Mouse (Mus musculus) embryonic facial prominence, embryonic 11.5 days (tissue): ENCODE measurements around the gene Il12b. TPM values are rescaled to one million over a fixed set of nuclear protein-coding genes. Genes with fewer than 3 reads are reported as not detected.

Experiments used
- ATAC-seq: fragments of 200-750 bp; cut with Nextera tagmentation; replicated peaks from 2 replicates; pipeline ENCODE4 v1.8.0; 2017; ENCODE audit warnings: low read depth; ENCODE audit not compliant: insufficient number of reproducible peaks, low FRiP score, low TSS enrichment
- DNase-seq: peaks from one replicate; pipeline ENCODE4 v3.0.0-alpha.2; 2015; ENCODE audit warnings: low spot score
- H3K27ac ChIP-seq: fragments of 300-500 bp; sonication (generic); replicated peaks from 2 replicates; pipeline ENCODE4 v1.5.1; 2014; ENCODE audit warnings: mild to moderate bottlenecking, low read depth, low read length, control low read depth
- H3K27me3 ChIP-seq: fragments of 300-500 bp; sonication (generic); 2 replicates; pipeline ENCODE4 v1.6.1; 2014; ENCODE audit warnings: mild to moderate bottlenecking, low read length, moderate library complexity, mixed read lengths; ENCODE audit not compliant: control insufficient read depth, insufficient read depth
- H3K36me3 ChIP-seq: fragments of 300-500 bp; sonication (generic); replicated peaks from 2 replicates; pipeline ENCODE4 v1.6.1; 2014; ENCODE audit warnings: low read depth, mild to moderate bottlenecking, low read length, moderate library complexity, mixed read lengths; ENCODE audit not compliant: control insufficient read depth, insufficient read depth
- H3K4me1 ChIP-seq: fragments of 300-500 bp; sonication (generic); 2 replicates; pipeline ENCODE4 v1.6.1; 2014; ENCODE audit warnings: low read length, mixed read lengths; ENCODE audit not compliant: control insufficient read depth, insufficient read depth
- H3K4me2 ChIP-seq: fragments of 300-500 bp; sonication (generic); 2 replicates; pipeline ENCODE4 v1.6.1; 2014; ENCODE audit warnings: low read depth, mild to moderate bottlenecking, control low read depth, low read length, moderate library complexity
- H3K4me3 ChIP-seq: fragments of 300-500 bp; sonication (generic); 2 replicates; pipeline ENCODE4 v1.5.1; 2014; ENCODE audit warnings: low read depth, low read length, control low read depth
- H3K9ac ChIP-seq: fragments of 300-500 bp; sonication (generic); replicated peaks from 2 replicates; pipeline ENCODE4 v1.6.1; 2014; ENCODE audit warnings: mild to moderate bottlenecking, control low read depth, low read length
- H3K9me3 ChIP-seq: fragments of 300-500 bp; sonication (generic); replicated peaks from 2 replicates; pipeline ENCODE4 v1.6.1; 2016; ENCODE audit warnings: mild to moderate bottlenecking, low read length, inconsistent platforms, mixed read lengths; ENCODE audit not compliant: control insufficient read depth
- WGBS: fragments of 180-500 bp; shearing (Covaris S2); extraction: QIAGEN DNeasy Blood & Tissue Kit; methylation state at CpG from one replicate; pipeline ENCODE4 v1.1.7; 2014; 5-methylcytosine and 5-hydroxymethylcytosine counted together
- polyA plus RNA-seq: library from polyadenylated mRNA; unstranded; fragments of >200 nt; fragmentation: Nextera tagmentation; extraction: Ambion mirVana; gene quantifications from 2 replicates; pipeline ENCODE4 v1.2.1, GENCODE M21; 2014

Gene Il12b
- polyA plus RNA-seq, 1 experiment from 2014 or later: not detected

GRCm38 (mm10) chr11:44401635-44402548 is 2.0 kb downstream of the Il12b start:
- DNase-seq: no peak
- 67% methylated on average over 5 of the region's 5 CpGs for WGBS
- Histone ChIP-seq H3K4me2 (no peak overlapping the region), H3K4me3 (no peak overlapping the region), H3K9me3 (no peaks in the 10 kb centered on the region), H3K27me3 (no peaks in the 10 kb centered on the region), H3K27ac (no peak overlapping the region), H3K4me1 (no peaks in the 10 kb centered on the region), H3K9ac (no peak overlapping the region), H3K36me3 (no peaks in the 10 kb centered on the region)
- ATAC-seq: no peak

GRCm38 (mm10) chr11:44405113-44405512 is 5.2 kb downstream of the Il12b start:
- H3K4me1 ChIP-seq: no peaks in the 10 kb centered on the region
- no peaks in the 10 kb centered on the region for H3K36me3 ChIP-seq
- ATAC-seq (no peak), DNase-seq (no peak)
- H3K27ac ChIP-seq: no peak overlapping the region
- no peaks in the 10 kb centered on the region for H3K9me3 ChIP-seq
- H3K9ac ChIP-seq: no peak overlapping the region
- H3K4me2 ChIP-seq: no peak overlapping the region
- no peak overlapping the region for H3K4me3 ChIP-seq
- WGBS: 90% methylated on average over 4 of the region's 4 CpGs
- no peaks in the 10 kb centered on the region for H3K27me3 ChIP-seq

- no peak for ATAC-seq
- Histone ChIP-seq H3K27me3 (no peaks in the 10 kb centered on the region), H3K4me1 (no peaks in the 10 kb centered on the region), H3K9me3 (no peaks in the 10 kb centered on the region), H3K27ac (no peak overlapping the region), H3K4me2 (no peak overlapping the region), H3K9ac (no peak overlapping the region), H3K36me3 (no peaks in the 10 kb centered on the region), H3K4me3 (no peak overlapping the region)
- DNase-seq: no peak
- WGBS: 12% methylated on average over 1 of the region's 1 CpGs
These were observed 6.1 kb downstream of the Il12b start for GRCm38 (mm10) chr11:44405961-44406360.

GRCm38 (mm10) chr11:44406457-44406856 is 6.6 kb downstream of the Il12b start:
- no peak overlapping the region for H3K4me2 ChIP-seq
- H3K27me3 ChIP-seq: no peaks in the 10 kb centered on the region
- H3K4me3 ChIP-seq: no peak overlapping the region
- no peak overlapping the region for H3K9ac ChIP-seq
- no peaks in the 10 kb centered on the region for H3K36me3 ChIP-seq
- no peaks in the 10 kb centered on the region for H3K4me1 ChIP-seq
- H3K9me3 ChIP-seq: no peaks in the 10 kb centered on the region
- 65% methylated on average over 5 of the region's 5 CpGs for whole genome bisulfite sequencing
- no peak overlapping the region for H3K27ac ChIP-seq
- DNase-seq (no peak), ATAC-seq (no peak)

GRCm38 (mm10) chr11:44408626-44409025 is 8.8 kb downstream of the Il12b start:
- Histone ChIP-seq H3K36me3 (no peaks in the 10 kb centered on the region), H3K4me2 (no peak overlapping the region), H3K9ac (no peak overlapping the region), H3K9me3 (no peaks in the 10 kb centered on the region), H3K27me3 (no peaks in the 10 kb centered on the region), H3K4me1 (no peaks in the 10 kb centered on the region), H3K27ac (no peak overlapping the region), H3K4me3 (no peak overlapping the region)
- ATAC-seq (no peak), DNase-seq (no peak)
- WGBS: 33% methylated on average over 5 of the region's 5 CpGs

- 69% methylated on average over 3 of the region's 3 CpGs for WGBS
- Histone ChIP-seq H3K27me3 (no peaks in the 10 kb centered on the region), H3K4me2 (no peak overlapping the region), H3K36me3 (no peaks in the 10 kb centered on the region), H3K9ac (no peak overlapping the region), H3K9me3 (no peaks in the 10 kb centered on the region), H3K4me3 (no peak overlapping the region), H3K4me1 (no peaks in the 10 kb centered on the region), H3K27ac (no peak overlapping the region)
- ATAC-seq (no peak), DNase-seq (no peak)
These were observed 10.6 kb downstream of the Il12b start for GRCm38 (mm10) chr11:44410413-44410812.

GRCm38 (mm10) chr11:44412276-44412675 is 12.4 kb downstream of the Il12b start:
- H3K9ac ChIP-seq: no peak overlapping the region
- H3K27ac ChIP-seq: no peak overlapping the region
- H3K4me3 ChIP-seq: no peak overlapping the region
- H3K36me3 ChIP-seq: no peaks in the 10 kb centered on the region
- no peaks in the 10 kb centered on the region for H3K27me3 ChIP-seq
- WGBS: 78% methylated on average over 8 of the region's 8 CpGs
- ATAC-seq (no peak), DNase-seq (no peak)
- no peaks in the 10 kb centered on the region for H3K4me1 ChIP-seq
- no peak overlapping the region for H3K4me2 ChIP-seq
- no peaks in the 10 kb centered on the region for H3K9me3 ChIP-seq

GRCm38 (mm10) chr11:44413371-44413770 is 13.5 kb downstream of the Il12b start:
- DNase-seq: no peak
- Histone ChIP-seq H3K4me2 (no peak overlapping the region), H3K9me3 (no peaks in the 10 kb centered on the region), H3K4me1 (no peaks in the 10 kb centered on the region), H3K36me3 (no peaks in the 10 kb centered on the region), H3K9ac (no peak overlapping the region), H3K27ac (no peak overlapping the region), H3K4me3 (no peak overlapping the region), H3K27me3 (no peaks in the 10 kb centered on the region)
- WGBS: 87% methylated on average over 3 of the region's 3 CpGs
- no peak for ATAC-seq
